Mouse (Mus musculus) 416B (cell line): Measurements from ENCODE around the gene Wdfy4.

ENCODE experiments used
- DNase-seq: peaks from one replicate; pipeline ENCODE4 v3.0.0; 2011; ENCODE audit warnings: low read depth

Wdfy4 gene

GRCm38 (mm10) chr14:32970700-32971099 lies 214.6 kb downstream of the Wdfy4 start:
- no peak for DNase-seq

- DNase-seq = no peak
Measured at GRCm38 (mm10) chr14:32964742-32965141, 220.6 kb downstream of the Wdfy4 start.

- peak; percentile 67 for DNase-seq
Measured at GRCm38 (mm10) chr14:32960481-32960880, 224.8 kb downstream of the Wdfy4 start.

DNA sequence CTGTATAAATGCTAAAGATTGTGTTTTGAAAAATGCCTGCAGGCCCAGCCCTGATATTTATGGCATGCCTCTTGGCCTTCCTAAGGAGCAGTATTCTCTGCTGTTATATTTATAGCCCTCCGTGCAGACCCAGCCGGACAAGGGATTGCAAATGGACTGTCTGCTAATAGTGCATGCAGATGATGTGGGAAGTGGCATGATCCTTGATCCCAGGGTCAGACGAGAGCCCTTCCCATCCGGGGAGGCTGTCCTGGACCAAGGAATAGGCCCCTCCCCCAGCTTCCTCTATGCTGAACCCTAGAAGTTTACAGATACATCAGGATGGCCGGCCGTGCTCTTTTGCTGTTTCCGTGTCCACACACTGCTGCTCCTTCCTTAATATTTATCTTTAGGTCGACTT lies 226.6 kb downstream of the Wdfy4 start:
- no peak for DNase-seq

DNA sequence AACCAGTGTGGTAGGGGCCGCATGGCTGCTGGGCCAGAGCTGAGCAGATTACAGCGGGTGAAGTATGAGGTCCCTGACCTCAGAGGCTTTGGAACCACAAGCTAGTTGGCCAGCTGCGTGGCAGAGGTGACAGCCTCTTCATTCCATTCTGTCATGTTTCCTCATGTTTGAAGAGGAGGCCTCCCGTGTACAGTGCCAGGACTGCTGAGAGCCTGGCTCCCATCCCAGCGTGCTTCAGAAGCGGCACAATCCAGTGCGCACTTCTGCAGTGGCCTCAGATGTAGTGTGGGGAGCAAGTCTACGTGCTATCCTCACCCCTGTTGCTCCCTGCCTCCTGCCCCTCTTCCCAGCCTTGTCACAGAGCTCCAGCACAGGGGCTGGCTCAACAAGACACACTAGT lies 228.8 kb downstream of the Wdfy4 start:
- DNase-seq = no peak

DNA sequence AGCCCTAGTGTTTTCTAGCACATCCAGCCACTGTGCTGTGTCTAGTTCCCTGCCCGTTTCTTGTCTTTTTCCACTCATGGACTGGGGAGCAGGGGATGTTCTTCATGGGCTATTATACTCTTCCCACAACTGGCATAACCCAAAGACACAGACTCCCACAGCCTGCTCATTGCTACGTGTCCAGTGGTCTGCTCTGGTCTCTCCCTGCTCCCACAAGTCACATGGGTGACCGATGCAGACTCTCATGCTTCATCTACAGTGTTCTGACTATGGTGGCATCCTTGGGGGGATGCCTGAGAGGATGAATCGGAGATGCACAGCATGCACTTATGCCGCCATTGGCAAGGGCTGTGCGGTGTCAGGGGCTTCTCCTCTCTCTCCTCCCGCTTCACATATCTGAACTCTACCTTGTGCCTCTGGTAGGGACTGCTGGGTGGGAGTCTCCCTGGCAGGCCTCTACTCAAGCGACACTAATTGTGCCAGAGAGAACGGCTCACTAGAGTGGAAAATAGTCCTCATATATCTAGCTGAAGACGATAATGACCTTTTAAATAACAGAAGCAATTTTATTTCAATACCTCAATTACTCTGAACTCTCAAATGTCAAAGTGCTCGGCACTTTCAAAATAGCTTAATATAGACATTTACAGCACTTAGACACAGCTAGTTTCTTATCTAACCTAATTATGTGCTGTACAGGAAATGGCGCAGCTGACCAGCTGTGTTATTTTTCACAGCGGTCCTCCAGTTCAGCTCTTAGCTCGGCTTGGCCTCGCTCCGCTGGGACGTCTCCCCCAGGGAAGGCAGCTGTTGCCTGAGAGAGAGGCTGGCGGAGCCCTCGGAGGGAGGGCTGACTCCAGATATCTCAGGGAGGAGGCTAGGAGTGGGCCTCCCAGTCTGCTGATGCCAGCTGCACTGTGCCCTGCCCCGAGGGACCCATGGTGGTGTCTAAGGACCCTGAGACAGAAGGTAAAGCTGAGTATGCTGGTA lies 234.7 kb downstream of the Wdfy4 start:
- DNase-seq = peak; percentile 10

DNA sequence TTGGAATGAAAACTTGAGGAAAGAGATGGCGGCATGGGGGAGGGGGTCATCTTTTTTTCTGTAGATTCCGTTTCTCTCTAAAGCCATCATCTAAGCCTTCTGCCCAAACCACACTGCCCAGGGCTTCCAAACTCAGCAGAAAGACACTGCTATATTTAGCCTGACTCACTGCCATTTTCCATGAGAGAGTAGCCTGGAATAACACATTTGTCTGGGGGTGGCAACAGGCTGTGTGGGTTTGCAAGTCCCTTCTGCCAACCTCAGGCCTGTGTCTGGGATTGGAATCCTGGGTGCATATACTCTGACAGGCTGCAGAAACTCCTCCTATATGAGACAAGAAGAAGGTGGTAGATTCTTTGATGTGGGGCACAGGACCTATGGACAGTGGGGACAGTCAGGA lies 237.8 kb downstream of the Wdfy4 start:
- DNase-seq = no peak

- DNase-seq = peak; percentile 22
Measured at GRCm38 (mm10) chr14:32939217-32939616, 246.1 kb downstream of the Wdfy4 start.

GRCm38 (mm10) chr14:32934064-32934463 lies 251.2 kb downstream of the Wdfy4 start:
- no peak for DNase-seq

DNA sequence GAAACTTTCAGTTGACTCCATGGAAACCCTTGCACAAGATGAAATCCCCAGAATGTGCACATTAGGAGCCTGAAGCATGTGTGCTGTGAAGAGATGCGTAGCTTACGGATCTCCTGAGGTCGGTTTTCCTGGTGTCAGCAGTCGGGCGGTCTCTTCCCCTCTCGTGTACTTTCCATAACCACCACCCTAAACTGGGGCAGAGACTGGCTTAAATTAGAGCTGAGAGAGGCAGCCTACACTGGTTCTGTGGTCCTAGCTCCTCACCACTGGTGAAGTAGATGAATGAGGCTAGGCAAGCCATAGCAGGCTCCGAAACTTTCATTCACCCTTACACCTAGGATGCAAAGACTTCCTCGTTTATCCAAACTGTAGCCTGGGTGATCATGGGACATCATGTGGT lies 253.1 kb downstream of the Wdfy4 start:
- no peak for DNase-seq

DNA sequence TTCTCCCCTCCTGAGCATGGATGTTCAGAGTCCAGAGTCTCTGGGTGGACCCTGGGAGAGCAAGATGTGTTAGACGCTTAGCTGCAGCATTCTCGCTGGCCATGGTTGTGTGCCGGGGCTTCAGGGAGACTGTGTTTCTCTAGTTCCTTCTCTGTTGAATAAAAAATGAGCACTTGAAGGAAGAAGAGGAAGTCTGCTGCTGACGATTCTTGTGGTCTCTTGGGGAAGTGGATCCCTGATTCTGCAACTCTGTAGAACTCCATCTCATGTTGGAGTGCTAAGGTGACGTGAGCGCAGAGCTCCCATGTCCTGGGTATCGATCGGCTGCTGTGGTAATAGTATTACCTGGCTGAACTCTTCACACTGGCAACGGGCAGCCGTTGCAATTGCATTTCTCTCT lies 253.6 kb downstream of the Wdfy4 start:
- peak; percentile 50 for DNase-seq

DNA sequence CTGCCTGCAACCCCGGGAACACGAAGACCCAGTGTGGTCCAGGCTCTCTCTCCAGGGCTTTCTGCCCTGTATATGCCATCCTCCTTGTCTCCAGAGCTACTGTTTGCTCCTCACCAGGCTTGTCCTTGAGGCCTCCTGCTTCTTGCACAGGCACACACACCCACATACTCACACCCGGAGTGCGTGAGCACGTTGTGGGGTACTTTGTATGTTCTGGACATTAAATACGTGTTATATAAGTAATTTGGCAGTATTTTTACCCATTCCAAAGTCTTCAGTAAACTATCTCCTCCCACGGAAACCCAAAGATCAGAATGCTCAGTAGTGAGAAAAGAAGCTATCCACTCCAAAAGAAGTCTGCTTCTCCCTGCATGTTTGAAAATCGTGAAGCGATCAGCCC lies 261.4 kb downstream of the Wdfy4 start:
- no peak for DNase-seq

DNA sequence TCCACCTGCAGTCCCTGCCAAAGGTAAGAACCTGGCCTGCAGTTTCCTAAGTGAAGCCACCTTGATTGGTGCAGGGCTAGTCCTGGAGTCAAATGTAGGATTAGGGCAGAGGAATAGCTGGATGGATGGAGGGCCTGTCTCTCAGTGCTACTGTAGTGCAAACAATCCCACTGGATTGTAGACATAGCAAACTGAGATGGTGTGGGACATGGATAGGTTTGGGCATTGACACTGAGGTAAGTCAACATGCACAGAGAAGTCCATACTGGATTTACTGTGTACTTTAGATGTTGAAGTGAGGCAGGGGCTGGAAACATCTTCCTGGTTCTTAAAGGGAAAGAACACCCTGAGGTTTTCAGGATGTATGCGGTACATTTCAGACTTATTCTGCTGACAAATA lies 267.4 kb downstream of the Wdfy4 start:
- no peak for DNase-seq

DNA sequence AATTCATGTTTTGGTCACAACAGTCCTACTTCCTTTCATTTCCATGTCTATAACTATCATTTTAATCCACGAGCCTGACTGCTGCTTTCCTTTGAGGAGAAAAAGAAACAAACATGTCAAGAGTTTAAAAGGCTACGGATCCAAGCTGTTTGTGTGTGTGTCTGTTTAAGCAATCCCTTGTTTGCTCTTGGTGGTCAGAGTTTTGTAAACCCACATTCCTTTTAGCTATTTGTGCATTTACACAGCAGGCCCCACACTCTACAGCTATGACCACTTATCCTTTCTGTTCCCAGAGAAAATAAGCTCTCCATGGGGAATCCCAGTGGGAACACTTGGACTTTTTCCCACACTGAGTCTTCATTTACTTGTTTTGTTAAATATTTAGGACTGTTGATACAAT lies 269.9 kb downstream of the Wdfy4 start:
- no peak for DNase-seq

GRCm38 (mm10) chr14:32911187-32911586 lies 274.1 kb downstream of the Wdfy4 start:
- no peak for DNase-seq
